Mouse (Mus musculus): Measurements from ENCODE around the gene Tnip1. TPM values are rescaled to one million over a fixed set of nuclear protein-coding genes. Genes with fewer than 3 reads are reported as not detected.

Gene Tnip1
- polyA plus RNA-seq, 1 experiment from 2014 or later = 21.2 TPM

Other genes starting within 250 kb of the Tnip1 start
- gene Cdc42se2, start 175.2 kb downstream of the Tnip1 start, polyA plus RNA-seq (2015; fragmentation: Nextera tagmentation; extraction: Ambion mirVana) = 56.0 and 57.8 TPM in 2 replicates
- gene Lyrm7, start 102.0 kb downstream of the Tnip1 start, polyA plus RNA-seq (2015; fragmentation: Nextera tagmentation; extraction: Ambion mirVana) = 12.2 and 17.2 TPM in 2 replicates
- 637 and 710 TPM in 2 replicates for gene Hint1, start 96.5 kb downstream of the Tnip1 start, polyA plus RNA-seq (2015; fragmentation: Nextera tagmentation; extraction: Ambion mirVana)
- 1,129 and 1,294 TPM in 2 replicates for gene Gpx3, start 60.5 kb downstream of the Tnip1 start, polyA plus RNA-seq (2015; fragmentation: Nextera tagmentation; extraction: Ambion mirVana)
- 315 and 354 TPM in 2 replicates for gene Anxa6, start 70.5 kb upstream of the Tnip1 start, polyA plus RNA-seq (2015; fragmentation: Nextera tagmentation; extraction: Ambion mirVana)
- 18.8 and 20.8 TPM in 2 replicates for gene Ccdc69, start 115.2 kb upstream of the Tnip1 start, polyA plus RNA-seq (2015; fragmentation: Nextera tagmentation; extraction: Ambion mirVana)
- gene Gm2a, start 135.2 kb upstream of the Tnip1 start, polyA plus RNA-seq (2015; fragmentation: Nextera tagmentation; extraction: Ambion mirVana) = 42.2 and 45.3 TPM in 2 replicates
- not detected in 2 replicates for gene Slc36a3, start 188.8 kb upstream of the Tnip1 start, polyA plus RNA-seq (2015; fragmentation: Nextera tagmentation; extraction: Ambion mirVana)
- 2.9 and 4.3 TPM in 2 replicates for gene Slc36a2, start 222.2 kb upstream of the Tnip1 start, polyA plus RNA-seq (2015; fragmentation: Nextera tagmentation; extraction: Ambion mirVana)
- gene Slc36a1, start 241.4 kb upstream of the Tnip1 start, polyA plus RNA-seq (2015; fragmentation: Nextera tagmentation; extraction: Ambion mirVana) = 0.88 and 1.0 TPM in 2 replicates

Data from heart, embryonic 13.5 days (tissue).